Mouse (Mus musculus) heart, embryonic 14.5 days (tissue): ENCODE data around the gene Tmem256. TPM values are rescaled to one million over a fixed set of nuclear protein-coding genes. Genes with fewer than 3 reads are reported as not detected.

ENCODE experiments used
- ATAC-seq: fragments of 200-750 bp; cut with Nextera tagmentation; 2 replicates; pipeline ENCODE4 v1.8.0; 2017; ENCODE audit warnings: low read depth, moderate TSS enrichment; ENCODE audit not compliant: insufficient number of reproducible peaks, insufficient read depth, low FRiP score
- H3K27ac ChIP-seq, 2 experiments: fragments of 200-500 bp in 1 of 2; fragments of 300-500 bp in 1 of 2; sonication (generic) in 1 of 2; replicated peaks in 1 of 2; 2 replicates each; pipeline ENCODE4 v1.5.1; 2012 to 2014; ENCODE audit warnings: low read depth in 2 of 2, low read length in 2 of 2, control low read depth in 1 of 2, mild to moderate bottlenecking in 1 of 2, mixed read lengths in 1 of 2; ENCODE audit not compliant: control insufficient read depth in 1 of 2, insufficient read depth in 1 of 2
- H3K27me3 ChIP-seq: fragments of 300-500 bp; sonication (generic); 2 replicates; pipeline ENCODE4 v1.6.1; 2014; ENCODE audit warnings: mild to moderate bottlenecking, low read length, control low read depth; ENCODE audit not compliant: control insufficient read depth, insufficient read depth
- H3K36me3 ChIP-seq: fragments of 300-500 bp; sonication (generic); 2 replicates; pipeline ENCODE4 v1.6.1; 2014; ENCODE audit warnings: mild to moderate bottlenecking, control low read depth, low read length, mixed read lengths; ENCODE audit not compliant: control insufficient read depth, insufficient read depth
- H3K4me1 ChIP-seq, 2 experiments: fragments of 200-500 bp in 1 of 2; fragments of 300-500 bp in 1 of 2; sonication (generic) in 1 of 2; 2 replicates each; pipeline ENCODE4 v1.6.1; 2012 to 2014; ENCODE audit warnings: low read length in 2 of 2, control low read depth in 1 of 2, mixed read lengths in 1 of 2; ENCODE audit not compliant: control insufficient read depth in 2 of 2, insufficient read depth in 2 of 2
- H3K4me2 ChIP-seq: fragments of 300-500 bp; sonication (generic); 2 replicates; pipeline ENCODE4 v1.6.1; 2014; ENCODE audit warnings: mild to moderate bottlenecking, low read length
- H3K4me3 ChIP-seq, 2 experiments: fragments of 200-500 bp in 1 of 2; fragments of 300-500 bp in 1 of 2; sonication (generic) in 1 of 2; 2 replicates each; pipeline ENCODE4 v1.5.1; 2012 to 2014; ENCODE audit warnings: low read length in 2 of 2, mild to moderate bottlenecking in 2 of 2, control low read depth in 1 of 2, low read depth in 1 of 2, moderate library complexity in 1 of 2; ENCODE audit not compliant: control insufficient read depth in 1 of 2, insufficient read depth in 1 of 2
- H3K9ac ChIP-seq: fragments of 300-500 bp; sonication (generic); 2 replicates; pipeline ENCODE4 v1.6.1; 2014; ENCODE audit warnings: mild to moderate bottlenecking, low read length
- H3K9me3 ChIP-seq: fragments of 300-500 bp; sonication (generic); 2 replicates; pipeline ENCODE4 v1.6.1; 2016; ENCODE audit warnings: low read length, control low read depth; ENCODE audit not compliant: control insufficient read depth
- WGBS: fragments of 180-500 bp; shearing (Covaris S2); extraction: QIAGEN DNeasy Blood & Tissue Kit; methylation state at CpG from one replicate; pipeline ENCODE4 v1.1.7; 2014; 5-methylcytosine and 5-hydroxymethylcytosine counted together
- polyA plus RNA-seq: library from polyadenylated mRNA; unstranded; fragments of >200 nt; fragmentation: Nextera tagmentation; extraction: Ambion mirVana; gene quantifications from 2 replicates; pipeline ENCODE4 v1.2.1, GENCODE M21; 2014

The Tmem256 gene
- polyA plus RNA-seq, 1 experiment from 2014 or later: 379 TPM

DNA sequence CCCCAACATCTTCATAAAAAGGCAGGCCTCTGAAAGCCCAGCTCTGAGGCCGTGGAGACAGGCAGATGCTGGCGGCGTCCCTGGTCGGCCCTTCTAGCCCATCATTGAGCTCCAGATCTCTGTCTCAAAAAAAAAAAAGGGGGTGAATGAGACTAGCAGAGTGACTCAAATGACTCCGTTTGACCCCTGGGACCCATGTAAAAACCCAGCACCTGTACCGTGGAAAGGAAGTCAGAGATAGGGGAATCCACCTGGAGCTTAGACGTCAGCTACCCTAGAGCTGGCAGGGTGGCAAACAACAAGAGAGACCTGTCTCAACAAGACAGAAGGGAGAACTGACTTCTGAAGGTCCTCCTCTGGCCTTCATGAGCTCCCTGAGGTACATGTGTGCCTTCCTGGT lies 33.5 kb downstream of the Tmem256 start:
- no peak overlapping the region for H3K9ac ChIP-seq
- H3K4me3 ChIP-seq: no peak overlapping the region
- H3K36me3 ChIP-seq: no peaks in the 10 kb centered on the region
- no peak overlapping the region for H3K4me2 ChIP-seq
- no peak overlapping the region for H3K27ac ChIP-seq
- 76% methylated on average over 7 of the region's 7 CpGs for WGBS
- no peak for ATAC-seq
- no peaks in the 10 kb centered on the region for H3K9me3 ChIP-seq
- peaks cover 3 to 5% of the 10 kb centered on the region in 2 experiments; a peak in 3 of 4 replicates for H3K4me1 ChIP-seq
- H3K27me3 ChIP-seq: no peaks in the 10 kb centered on the region

- Histone ChIP-seq H3K4me1 (peaks cover 3 to 9% of the 10 kb centered on the region in 2 experiments; a peak in 3 of 4 replicates), H3K9ac (no peak overlapping the region), H3K27me3 (no peaks in the 10 kb centered on the region), H3K27ac (no peak overlapping the region), H3K36me3 (no peaks in the 10 kb centered on the region), H3K4me3 (no peak overlapping the region), H3K4me2 (no peak overlapping the region), H3K9me3 (no peaks in the 10 kb centered on the region)
- no peak for ATAC-seq
- 79% methylated on average over 4 of the region's 4 CpGs for WGBS
Observed at GRCm38 (mm10) chr11:69872451-69872850, 34.1 kb downstream of the Tmem256 start.

DNA sequence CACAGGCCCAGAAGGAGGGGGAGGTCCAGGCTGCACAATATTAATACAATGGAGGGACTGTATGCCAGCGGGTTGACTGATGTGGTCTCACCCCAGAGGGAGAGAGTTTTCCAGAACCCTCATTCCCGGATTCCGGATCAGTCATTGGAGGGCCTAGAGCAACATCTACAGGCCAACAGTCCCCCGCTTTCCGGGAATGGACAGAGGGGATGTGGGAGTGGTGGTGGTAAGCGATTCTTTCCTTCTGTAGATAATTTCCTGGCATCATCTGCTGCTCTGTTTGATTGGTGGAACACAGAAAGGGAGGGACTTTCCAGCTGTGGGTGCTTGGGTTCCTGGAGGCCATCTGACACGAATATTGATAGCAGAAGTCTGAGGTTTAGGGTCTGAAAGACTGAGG lies 37.9 kb downstream of the Tmem256 start:
- Histone ChIP-seq H3K4me3 (no peak overlapping the region), H3K27me3 (no peaks in the 10 kb centered on the region), H3K4me2 (peak overlapping the region; percentile 53), H3K9me3 (no peaks in the 10 kb centered on the region), H3K36me3 (no peaks in the 10 kb centered on the region), H3K9ac (0 out of 2 replicates have a peak overlapping the region, but pooled peaks have one; percentile 4), H3K27ac (peak overlapping the region; percentile 62 to 73), H3K4me1 (peaks cover 12 to 27% of the 10 kb centered on the region in 2 experiments)
- WGBS: 44% methylated on average over 7 of the region's 7 CpGs
- peak; percentile 18; the same call in 1 of the 2 replicates for ATAC-seq

- H3K36me3 ChIP-seq: no peaks in the 10 kb centered on the region
- no peaks in the 10 kb centered on the region for H3K9me3 ChIP-seq
- no peaks in the 10 kb centered on the region for H3K27me3 ChIP-seq
- peaks cover 19 to 31% of the 10 kb centered on the region in 2 experiments for H3K4me1 ChIP-seq
- H3K4me2 ChIP-seq: peak overlapping the region; percentile 53
- ATAC-seq: no peak; the same call in 1 of the 2 replicates
- no peak overlapping the region for H3K4me3 ChIP-seq
- 3% methylated on average over 11 of the region's 12 CpGs for WGBS
- peak overlapping the region; percentile 62 to 73 for H3K27ac ChIP-seq
- peak overlapping the region; percentile 31; the same call in 1 of the 2 replicates for H3K9ac ChIP-seq
Observed at GRCm38 (mm10) chr11:69876867-69877266, 38.6 kb downstream of the Tmem256 start.

DNA sequence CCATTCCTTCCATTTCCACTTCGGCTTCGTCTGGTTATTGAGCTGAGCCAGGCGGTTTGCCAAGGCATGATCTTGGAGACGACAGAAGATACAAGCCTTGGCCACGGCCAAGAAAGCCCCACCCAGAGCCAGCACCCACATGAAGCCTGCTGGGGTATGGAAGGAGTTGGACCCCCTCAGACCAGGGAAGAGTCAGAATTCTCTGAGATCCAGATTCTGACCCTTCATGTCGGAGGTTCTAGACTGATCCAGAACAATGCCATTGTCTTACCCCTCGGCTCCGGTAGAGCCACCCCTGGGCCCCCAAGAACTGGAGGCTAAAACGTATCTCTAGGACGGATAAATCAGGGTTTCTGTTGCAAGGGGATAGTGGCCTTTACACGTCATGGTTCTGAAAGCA lies 39.6 kb downstream of the Tmem256 start, which contains the start of gene Tmem95:
Gene Tmem95 (minus strand): TSS at position 141 of the 400 bp plus-strand sequence.
- Histone ChIP-seq H3K9me3 (no peaks in the 10 kb centered on the region), H3K4me1 (peaks cover 19 to 32% of the 10 kb centered on the region in 2 experiments), H3K27ac (peak within 1 kb of the TSS in 1 of 2 experiments; percentile 73; a peak in 2 of 4 replicates), H3K36me3 (no peaks in the 10 kb centered on the region), H3K4me3 (no peak within 1 kb of the TSS), H3K4me2 (peak within 1 kb of the TSS; percentile 86), H3K9ac (peak within 1 kb of the TSS; percentile 31; the same call in 1 of the 2 replicates), H3K27me3 (no peaks in the 10 kb centered on the region)
- ATAC-seq: no peak
- 86% methylated on average over 11 of the region's 11 CpGs for WGBS

GRCm38 (mm10) chr11:69878399-69878798 lies 40.1 kb downstream of the Tmem256 start:
- Histone ChIP-seq H3K9me3 (no peaks in the 10 kb centered on the region), H3K9ac (no peak overlapping the region; the same call in 1 of the 2 replicates), H3K27ac (no peak overlapping the region), H3K36me3 (no peaks in the 10 kb centered on the region), H3K4me1 (peaks cover 19 to 32% of the 10 kb centered on the region in 2 experiments), H3K4me3 (no peak overlapping the region), H3K27me3 (no peaks in the 10 kb centered on the region), H3K4me2 (no peak overlapping the region)
- 91% methylated on average over 3 of the region's 3 CpGs for WGBS
- no peak for ATAC-seq

DNA sequence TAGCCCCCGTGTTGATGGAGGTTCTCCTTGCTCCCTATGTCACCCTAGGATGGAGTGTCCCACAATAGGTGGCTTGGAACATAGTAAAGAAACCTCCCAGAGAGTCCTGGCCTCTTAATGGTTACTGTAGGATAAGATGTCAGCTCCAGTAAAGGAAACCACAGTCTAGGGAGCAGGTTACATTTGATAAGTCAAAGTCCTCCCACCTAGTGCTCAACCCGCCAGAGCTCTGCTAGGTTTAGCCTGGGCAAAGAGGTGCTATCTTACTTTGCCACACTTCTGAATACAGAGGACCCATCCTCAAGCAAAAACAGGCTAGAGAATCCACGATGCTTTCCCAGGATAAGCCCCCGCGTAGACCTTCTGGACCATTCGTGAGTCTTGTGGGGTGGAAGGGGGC lies 40.6 kb downstream of the Tmem256 start:
- no peaks in the 10 kb centered on the region for H3K36me3 ChIP-seq
- H3K9ac ChIP-seq: peak overlapping the region; percentile 79; the same call in 1 of the 2 replicates
- H3K4me3 ChIP-seq: peak overlapping the region in 1 of 2 experiments; percentile 59; a peak in 1 of 4 replicates
- H3K9me3 ChIP-seq: no peaks in the 10 kb centered on the region
- whole genome bisulfite sequencing: 86% methylated on average over 6 of the region's 6 CpGs
- H3K4me1 ChIP-seq: peaks cover 20 to 32% of the 10 kb centered on the region in 2 experiments
- ATAC-seq: no peak
- H3K4me2 ChIP-seq: peak overlapping the region; percentile 86
- no peak overlapping the region for H3K27ac ChIP-seq
- no peaks in the 10 kb centered on the region for H3K27me3 ChIP-seq

DNA sequence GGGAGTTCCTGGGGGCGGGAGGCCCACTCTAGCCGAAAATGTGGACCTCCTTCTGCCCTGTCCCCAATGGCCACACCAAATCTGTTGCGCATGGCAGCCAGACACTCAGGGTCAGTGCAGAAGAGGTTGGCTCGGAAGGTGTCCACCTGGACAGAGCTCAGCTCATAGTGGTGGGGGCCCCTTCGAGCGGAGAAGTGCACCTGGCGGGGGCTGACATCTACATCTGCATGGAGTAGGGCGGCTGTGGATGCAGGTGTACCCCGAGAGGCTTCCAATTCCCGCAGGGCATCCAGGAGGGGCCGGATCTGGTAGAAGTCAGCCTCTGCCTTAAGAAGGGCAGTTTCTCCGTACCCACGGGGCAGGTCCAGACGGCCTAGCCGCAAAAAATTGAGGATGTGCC lies 41.4 kb downstream of the Tmem256 start:
- no peaks in the 10 kb centered on the region for H3K27me3 ChIP-seq
- no peaks in the 10 kb centered on the region for H3K9me3 ChIP-seq
- whole genome bisulfite sequencing: 55% methylated on average over 15 of the region's 15 CpGs

More for the DNA sequence above, 41.4 kb downstream of the Tmem256 start:
- no peaks in the 10 kb centered on the region for H3K36me3 ChIP-seq
- H3K4me1 ChIP-seq: peaks cover 25 to 36% of the 10 kb centered on the region in 2 experiments
- peak overlapping the region; percentile 79 for H3K9ac ChIP-seq
- ATAC-seq: no peak
- peak overlapping the region; percentile 59 to 69 for H3K4me3 ChIP-seq
- H3K27ac ChIP-seq: no peak overlapping the region
- peak overlapping the region; percentile 86 for H3K4me2 ChIP-seq
